Mouse (Mus musculus): ENCODE results near the gene Ankdd1a.

The Ankdd1a gene

GRCm38 (mm10) chr9:65519807-65520504 is at the start of gene Ankdd1a:
Gene Ankdd1a, minus strand, starts transcription at chr9:65520193.
- DNase-seq (ENCODE audit: low read depth, low spot score), result peak; percentile 11

- no peak for DNase-seq (ENCODE audit: low read depth, low spot score)
These were observed 49.5 kb upstream of the Ankdd1a start for GRCm38 (mm10) chr9:65569491-65569971.

DNA sequence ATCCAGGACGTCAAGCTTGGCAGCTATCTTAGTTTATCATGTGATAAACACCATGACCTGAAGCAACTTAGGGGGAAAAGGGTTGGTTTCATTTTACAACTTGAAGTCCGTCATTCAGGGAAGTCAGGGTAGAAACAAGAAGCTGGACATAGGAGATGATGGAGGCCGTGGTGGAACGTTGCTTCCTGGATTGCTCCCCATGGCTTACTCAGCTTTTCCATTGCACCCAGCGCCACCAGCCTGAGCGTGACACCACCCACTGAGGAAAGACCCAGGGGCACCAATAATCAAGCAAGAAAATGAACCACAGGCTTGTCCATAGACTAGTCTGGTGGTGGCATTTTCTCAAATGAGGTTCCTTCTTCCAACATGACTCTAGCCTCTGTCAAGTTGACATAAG is 48.8 kb upstream of the Ankdd1a start:
- no peak for DNase-seq (ENCODE audit: low read depth, low spot score)

DNA sequence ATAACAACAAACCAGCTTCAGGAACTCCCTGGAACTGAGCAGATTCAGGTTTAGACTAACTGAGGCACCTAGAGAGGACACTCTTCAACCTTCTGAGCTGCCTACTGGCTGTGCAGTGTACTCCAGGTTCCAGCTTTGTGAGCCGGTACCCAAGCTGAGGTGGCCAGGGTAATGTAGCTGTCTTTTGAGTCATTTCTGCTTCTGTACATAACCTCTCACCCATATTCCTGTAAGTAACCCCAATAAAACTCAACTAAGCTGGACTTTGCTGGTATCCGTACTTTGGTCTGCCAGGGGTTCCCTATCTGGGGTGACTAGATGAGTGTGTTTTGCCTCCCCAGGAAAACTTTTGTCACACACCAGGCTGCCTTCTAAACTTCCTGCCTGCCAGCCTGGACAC is 44.7 kb upstream of the Ankdd1a start:
- DNase-seq (ENCODE audit: low read depth, low spot score), result no peak

DNA sequence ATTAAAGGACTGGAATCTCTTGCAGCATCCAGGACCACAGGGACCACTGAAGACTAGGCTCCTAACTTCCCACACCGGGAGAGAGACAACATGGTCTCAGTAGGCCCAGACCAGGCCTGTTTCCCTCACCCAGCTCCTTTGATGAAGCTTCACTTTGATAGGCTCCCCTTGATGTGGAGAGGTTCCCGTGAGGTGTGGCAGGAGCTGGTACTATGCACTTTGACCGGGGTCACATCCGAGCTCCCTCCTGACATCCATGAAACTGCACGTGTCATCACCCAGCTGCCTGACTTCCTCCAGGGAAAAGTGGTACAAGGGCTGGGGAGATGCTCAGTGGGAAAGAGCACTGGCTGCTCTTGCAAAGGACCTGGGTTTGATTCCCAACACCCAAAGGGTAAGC is 43.1 kb upstream of the Ankdd1a start:
- DNase-seq (ENCODE audit: low read depth, low spot score), result no peak

DNA sequence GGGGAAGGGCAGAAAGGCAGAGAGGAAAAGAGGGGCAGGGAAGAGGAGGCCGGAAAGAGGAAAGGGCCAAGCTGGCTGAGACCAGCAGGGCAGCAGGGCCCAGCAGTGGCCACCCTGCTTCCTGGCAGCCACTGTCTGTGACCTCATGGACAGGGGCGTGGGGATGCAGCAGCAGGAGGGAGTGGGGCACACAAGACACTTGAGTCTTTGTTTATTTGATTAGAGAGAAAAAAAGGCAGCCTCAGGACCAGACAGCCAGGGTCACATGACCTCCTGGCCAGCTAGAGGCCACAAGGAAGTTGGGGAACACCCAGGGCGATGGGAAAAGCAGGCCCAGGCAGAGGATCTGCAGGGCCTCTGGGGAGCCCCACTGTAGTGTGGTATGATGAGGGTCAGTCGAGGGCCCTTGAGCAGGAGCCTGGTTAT is 42.1 kb upstream of the Ankdd1a start:
- DNase-seq (ENCODE audit: low read depth, low spot score), result no peak

- no peak for DNase-seq (ENCODE audit: low read depth, low spot score)
These were observed 41.0 kb upstream of the Ankdd1a start for GRCm38 (mm10) chr9:65561016-65561415.

- DNase-seq (ENCODE audit: low read depth, low spot score), result no peak
These were observed 38.8 kb upstream of the Ankdd1a start for GRCm38 (mm10) chr9:65558806-65559205.

GRCm38 (mm10) chr9:65556979-65557378 is 37.0 kb upstream of the Ankdd1a start:
- DNase-seq (ENCODE audit: low read depth, low spot score), result no peak

GRCm38 (mm10) chr9:65556349-65556748 is 36.4 kb upstream of the Ankdd1a start:
- DNase-seq (ENCODE audit: low read depth, low spot score), result no peak

GRCm38 (mm10) chr9:65555621-65556020 is 35.6 kb upstream of the Ankdd1a start:
- DNase-seq (ENCODE audit: low read depth, low spot score), result no peak

DNA sequence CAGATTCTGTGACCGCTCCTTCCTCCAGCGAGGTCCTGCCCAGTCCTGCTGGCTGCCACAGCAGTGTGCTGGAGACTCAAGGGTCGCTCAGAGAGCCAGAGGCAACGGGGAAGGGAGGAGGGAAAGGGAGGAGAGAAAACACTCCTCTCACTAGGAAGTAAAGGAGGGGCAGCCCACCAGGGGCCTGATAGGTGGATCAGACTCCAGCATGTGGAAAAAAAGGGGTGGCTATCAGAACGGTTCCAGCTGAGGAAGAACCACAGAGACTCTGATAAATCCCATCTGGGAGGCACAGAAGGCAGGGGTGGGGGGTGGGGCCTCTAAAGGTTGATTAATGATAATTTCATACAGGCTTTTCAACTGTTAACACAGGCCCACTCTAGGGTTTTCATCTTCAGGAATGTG is 35.0 kb upstream of the Ankdd1a start:
- no peak for DNase-seq (ENCODE audit: low read depth, low spot score)

- DNase-seq (ENCODE audit: low read depth, low spot score), result no peak
These were observed 32.7 kb upstream of the Ankdd1a start for GRCm38 (mm10) chr9:65552711-65553110.

DNA sequence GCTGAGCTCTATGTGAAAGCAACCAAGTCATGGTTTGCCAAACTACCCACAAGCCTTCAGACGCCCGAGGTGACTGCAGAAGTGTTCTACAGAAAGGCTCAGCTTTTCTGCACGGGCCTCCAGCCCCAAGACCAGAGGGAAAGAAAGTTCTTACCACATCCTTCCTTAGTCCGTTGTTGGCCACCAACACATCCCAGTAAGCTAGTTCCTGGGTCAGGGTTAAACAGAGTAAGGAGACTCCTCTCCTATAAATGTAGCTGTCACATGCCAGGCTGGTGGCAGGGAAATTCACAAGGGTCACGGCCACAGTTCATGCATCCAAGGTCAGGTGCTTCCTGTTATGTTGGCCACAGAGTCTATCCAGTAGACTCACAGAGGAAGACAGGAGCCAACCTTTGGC is 32.1 kb upstream of the Ankdd1a start:
- no peak for DNase-seq (ENCODE audit: low read depth, low spot score)

DNA sequence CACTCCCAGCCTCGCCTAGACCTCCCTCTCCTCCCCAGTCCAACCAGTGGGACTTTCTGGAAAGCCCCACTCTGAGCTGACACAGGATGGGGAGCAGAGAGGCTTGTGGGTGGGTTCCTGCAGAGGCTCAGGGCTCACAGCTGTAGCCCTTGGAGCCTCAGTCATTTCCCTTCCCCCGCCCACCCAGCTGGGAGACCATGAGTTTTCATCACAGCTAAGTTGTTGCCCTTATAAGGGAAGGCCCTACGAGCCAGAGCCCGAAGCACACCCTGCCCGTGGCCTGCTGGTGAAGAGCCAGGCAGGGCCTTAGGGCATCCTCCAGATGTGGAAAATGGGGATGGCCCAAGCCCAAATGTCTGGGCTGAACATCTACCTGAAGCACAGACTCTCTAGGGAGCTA is 31.0 kb upstream of the Ankdd1a start:
- DNase-seq (ENCODE audit: low read depth, low spot score), result no peak

DNA sequence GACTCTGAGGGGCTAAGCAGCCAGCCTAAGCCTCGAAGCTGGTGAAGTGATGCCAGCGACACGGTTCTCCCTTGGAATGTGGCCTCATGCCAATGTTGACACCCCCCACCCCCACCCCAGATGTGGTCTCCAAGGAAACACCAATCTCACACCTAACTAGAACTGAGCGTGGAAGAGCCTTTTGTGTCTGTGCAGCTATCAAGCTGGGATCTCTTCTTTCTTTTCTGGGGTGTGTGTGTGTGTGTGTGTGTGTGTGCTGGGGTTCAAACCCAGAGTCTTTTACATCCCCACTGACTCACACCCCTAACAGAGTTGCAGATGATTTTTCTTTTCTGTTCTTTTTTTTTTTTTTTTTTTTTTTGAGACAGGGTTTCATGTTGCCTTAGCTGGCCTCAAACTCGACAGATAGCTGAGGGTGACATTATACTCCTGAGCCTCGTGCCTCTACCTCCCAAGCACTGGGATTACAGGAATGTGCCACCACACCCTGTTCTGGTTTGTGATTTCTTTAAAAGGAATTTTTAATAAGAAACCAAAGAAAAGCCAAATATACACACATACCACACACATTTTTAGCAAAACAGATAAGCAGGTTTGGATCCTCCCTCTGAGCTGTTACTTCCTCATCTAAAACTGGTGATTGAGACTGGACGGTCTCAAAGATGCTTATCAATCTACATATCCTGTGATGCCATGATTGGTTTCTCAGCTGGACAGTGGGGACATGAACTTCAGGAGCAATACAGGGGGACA is 30.3 kb upstream of the Ankdd1a start:
- DNase-seq (ENCODE audit: low read depth, low spot score), result no peak

DNA sequence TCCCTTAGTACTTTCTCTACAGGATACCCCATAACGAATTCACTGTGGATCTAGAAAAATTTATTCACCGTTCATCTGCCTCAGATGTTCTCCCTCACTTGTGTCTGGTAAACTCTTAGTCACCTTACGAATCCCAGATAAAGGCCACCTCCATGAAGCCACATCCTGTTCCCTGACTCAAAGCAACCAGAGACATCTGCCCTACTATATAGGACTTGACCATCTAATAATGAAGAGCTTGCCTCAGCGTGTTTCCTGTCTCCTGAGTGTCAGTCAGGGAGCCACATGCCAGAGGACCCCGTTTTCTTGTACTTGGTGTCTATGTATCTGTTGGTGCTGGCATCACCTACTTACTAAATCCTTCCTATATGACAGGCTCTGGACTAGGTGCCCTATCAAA is 29.6 kb upstream of the Ankdd1a start:
- DNase-seq (ENCODE audit: low read depth, low spot score), result no peak

- no peak for DNase-seq (ENCODE audit: low read depth, low spot score)
These were observed 29.1 kb upstream of the Ankdd1a start for GRCm38 (mm10) chr9:65549139-65549538.

GRCm38 (mm10) chr9:65548311-65548710 is 28.3 kb upstream of the Ankdd1a start:
- DNase-seq (ENCODE audit: low read depth, low spot score), result no peak

DNA sequence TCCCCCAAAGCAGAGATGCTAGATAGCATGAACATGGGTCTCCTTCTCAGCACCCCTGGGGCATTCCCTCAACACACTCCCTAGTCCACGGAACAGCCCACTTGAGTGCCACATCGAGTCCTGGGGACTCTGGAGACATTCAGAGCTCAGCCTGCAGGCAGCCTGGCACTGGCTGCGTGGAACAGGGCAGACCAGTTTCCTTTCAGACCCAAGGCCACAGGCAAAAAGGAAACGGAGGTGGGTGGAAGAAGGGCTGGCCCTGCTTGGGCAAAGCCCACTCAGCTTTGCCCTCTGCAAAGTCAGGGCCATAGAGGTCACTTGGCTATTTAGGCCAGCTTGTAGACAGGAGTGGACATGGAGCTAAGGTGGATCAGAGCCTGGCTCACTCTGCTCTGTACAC is 27.9 kb upstream of the Ankdd1a start:
- no peak for DNase-seq (ENCODE audit: low read depth, low spot score)

DNA sequence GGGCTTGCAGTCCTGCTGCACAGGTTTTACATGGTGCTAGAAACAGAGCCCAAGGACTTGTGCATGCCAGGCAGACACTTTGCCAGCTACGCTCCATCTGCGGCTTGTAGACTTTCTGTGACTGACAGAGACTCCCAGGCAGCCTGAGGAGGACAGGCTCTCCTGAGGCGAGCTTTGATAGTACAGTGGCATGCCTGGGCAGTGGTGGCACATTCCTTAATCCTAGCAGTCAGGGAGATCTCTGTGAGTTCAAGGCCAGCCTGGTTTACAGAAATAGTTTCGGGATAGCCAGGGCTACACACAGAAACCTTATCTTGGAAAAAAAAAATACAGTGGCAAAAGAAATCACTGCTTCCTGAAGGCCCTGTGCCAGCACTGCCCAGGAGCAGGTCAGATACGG is 27.1 kb upstream of the Ankdd1a start:
- no peak for DNase-seq (ENCODE audit: low read depth, low spot score)

GRCm38 (mm10) chr9:65546413-65546695 is 26.4 kb upstream of the Ankdd1a start:
- no peak for DNase-seq (ENCODE audit: low read depth, low spot score)

DNA sequence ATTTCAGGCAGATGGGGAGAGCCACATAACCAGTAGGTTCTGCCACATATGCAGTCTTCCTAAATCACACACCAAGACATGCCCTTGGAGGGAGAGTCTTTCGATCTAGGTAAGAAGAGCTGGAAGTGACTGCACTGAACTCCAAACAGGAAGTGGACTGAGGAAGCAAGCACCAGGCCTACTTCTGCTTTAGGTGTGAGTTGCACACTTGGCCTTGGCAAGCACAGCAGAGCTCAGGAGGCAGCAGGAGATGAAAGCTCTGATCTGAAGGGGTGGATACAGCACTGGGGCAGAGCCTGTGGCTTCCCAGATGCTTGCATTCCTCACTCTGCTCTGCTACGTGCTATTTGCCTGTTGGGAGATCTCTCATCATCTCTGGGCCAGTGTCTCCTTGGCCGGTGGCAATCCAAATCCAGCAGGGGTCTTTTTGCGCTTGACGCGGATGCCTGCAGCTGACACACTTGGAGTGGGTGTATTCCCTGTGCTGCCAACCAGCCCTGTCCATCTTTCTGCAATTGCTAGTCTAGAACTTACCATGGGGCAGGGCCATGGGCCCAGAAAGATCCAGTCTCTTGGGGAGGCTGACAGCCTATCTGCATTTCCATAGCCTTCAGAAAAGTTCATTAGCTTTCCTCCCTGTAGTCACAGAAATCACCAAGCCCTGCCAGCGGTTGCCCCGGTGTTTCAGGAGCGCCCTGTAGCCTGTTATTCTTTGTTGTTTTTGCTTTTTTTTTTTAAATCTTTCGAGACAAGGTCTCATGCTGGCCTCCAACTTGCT is 25.8 kb upstream of the Ankdd1a start:
- DNase-seq (ENCODE audit: low read depth, low spot score), result no peak

Data from WW6 (cell line).